Mouse (Mus musculus) lung, postnatal 0 days (tissue): ENCODE results near the gene Steap2. TPM values are rescaled to one million over a fixed set of nuclear protein-coding genes. Genes with fewer than 3 reads are reported as not detected.

Experiments used
- ATAC-seq: fragments of 200-750 bp; cut with Nextera tagmentation; 2 replicates; pipeline ENCODE4 v1.8.0; 2017; ENCODE audit warnings: moderate library complexity
- DNase-seq: peaks from one replicate; pipeline ENCODE4 v3.0.0-alpha.2; 2016; ENCODE audit warnings: low spot score
- H3K27ac ChIP-seq: fragments of 300-500 bp; sonication (generic); 2 replicates; pipeline ENCODE4 v1.5.1; 2014; ENCODE audit warnings: antibody characterized with exemption, mild to moderate bottlenecking, low read length, mixed read lengths
- H3K27me3 ChIP-seq: fragments of 300-500 bp; sonication (generic); replicated peaks from 2 replicates; pipeline ENCODE4 v1.6.1; 2014; ENCODE audit warnings: low read length, mixed read lengths; ENCODE audit not compliant: insufficient read depth
- H3K36me3 ChIP-seq: fragments of 300-500 bp; sonication (generic); 2 replicates; pipeline ENCODE4 v1.6.1; 2014; ENCODE audit warnings: low read length, mixed read lengths; ENCODE audit not compliant: insufficient read depth
- H3K4me1 ChIP-seq: fragments of 300-500 bp; sonication (generic); 2 replicates; pipeline ENCODE4 v1.6.1; 2014; ENCODE audit warnings: antibody characterized with exemption, low read depth, low read length, mixed read lengths; ENCODE audit not compliant: insufficient read depth
- H3K4me2 ChIP-seq: fragments of 300-500 bp; sonication (generic); replicated peaks from 2 replicates; pipeline ENCODE4 v1.6.1; 2014; ENCODE audit warnings: low read depth, mild to moderate bottlenecking, low read length, moderate library complexity, mixed read lengths
- H3K4me3 ChIP-seq: fragments of 300-500 bp; sonication (generic); 2 replicates; pipeline ENCODE4 v1.5.1; 2014; ENCODE audit warnings: low read depth, low read length
- H3K9ac ChIP-seq: fragments of 300-500 bp; sonication (generic); replicated peaks from 2 replicates; pipeline ENCODE4 v1.6.1; 2014; ENCODE audit warnings: low read depth, mild to moderate bottlenecking
- H3K9me3 ChIP-seq: fragments of 300-500 bp; sonication (generic); 2 replicates; pipeline ENCODE4 v1.6.1; 2016; ENCODE audit warnings: low read length, mixed read lengths
- CTCF ChIP-seq: IDR thresholded peaks from 2 replicates; pipeline ENCODE4 v1.5.1; 2016; ENCODE audit warnings: antibody characterized with exemption, mild to moderate bottlenecking
- EP300 ChIP-seq: IDR thresholded peaks from 2 replicates; pipeline ENCODE4 v1.6.1; 2016; ENCODE audit warnings: antibody characterized with exemption, mild to moderate bottlenecking, control low read depth
- WGBS: fragments of 180-500 bp; shearing (Covaris S2); extraction: QIAGEN DNeasy Blood & Tissue Kit; methylation state at CpG from one replicate; pipeline ENCODE4 v1.1.7; 2014; 5-methylcytosine and 5-hydroxymethylcytosine counted together
- polyA plus RNA-seq: library from polyadenylated mRNA; unstranded; fragments of >200 nt; fragmentation: Nextera tagmentation; extraction: Ambion mirVana; gene quantifications from 2 replicates; pipeline ENCODE4 v1.2.1, GENCODE M21; 2015

Gene Steap2
- polyA plus RNA-seq, 1 experiment from 2014 or later = 5.2 TPM

DNA sequence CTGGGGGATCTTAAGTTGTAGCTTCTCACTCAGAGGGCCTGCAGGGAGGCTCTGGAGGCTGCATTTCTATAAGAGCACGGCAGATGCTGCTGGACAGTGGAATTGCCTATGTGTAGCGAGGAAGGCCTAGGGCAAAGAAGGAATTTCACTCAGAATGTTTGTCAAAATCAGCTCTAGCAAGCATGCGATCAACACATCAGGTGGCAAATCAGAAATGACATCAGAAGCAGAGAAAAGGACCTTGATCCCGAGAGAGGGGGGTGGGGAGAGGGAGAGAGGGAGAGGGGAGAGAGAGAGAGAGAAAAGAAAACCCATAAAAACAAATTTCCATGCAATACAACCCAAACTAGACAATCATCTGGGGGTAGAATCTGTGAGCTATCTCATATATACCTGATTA, 11.1 kb downstream of the Steap2 start:
- H3K27me3 ChIP-seq = no peaks in the 10 kb centered on the region
- no peak for TF ChIP-seq CTCF
- TF ChIP-seq EP300 = no peak
- no peak for DNase-seq
- H3K36me3 ChIP-seq = no peaks in the 10 kb centered on the region
- H3K27ac ChIP-seq = no peak overlapping the region
- no peaks in the 10 kb centered on the region for H3K9me3 ChIP-seq
- H3K4me3 ChIP-seq = no peak overlapping the region
- ATAC-seq = no peak
- H3K4me1 ChIP-seq = no peaks in the 10 kb centered on the region
- H3K4me2 ChIP-seq = no peak overlapping the region
- 72% methylated on average over 4 of the region's 4 CpGs for WGBS
- no peak overlapping the region for H3K9ac ChIP-seq

DNA sequence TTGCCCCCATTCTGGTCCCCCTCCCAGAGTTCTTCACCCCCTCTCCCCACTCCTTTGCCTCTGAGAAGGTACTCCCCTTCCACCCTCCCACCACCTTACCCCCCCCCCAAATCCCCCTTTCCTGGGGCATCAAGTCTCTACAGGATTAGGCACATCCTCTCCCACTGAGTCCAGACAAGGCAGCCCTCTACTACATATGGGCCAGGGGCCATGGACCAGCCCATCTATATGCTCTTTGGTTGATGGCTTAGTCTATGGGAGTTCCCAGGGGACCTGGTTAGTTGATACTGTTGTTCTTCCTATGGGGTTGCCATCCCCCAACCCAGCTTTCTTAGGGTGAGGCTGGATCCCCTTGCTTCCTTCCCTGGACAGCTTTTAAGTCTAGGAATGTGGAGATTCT, 14.9 kb downstream of the Steap2 start:
- H3K4me3 ChIP-seq = no peak overlapping the region
- no peaks in the 10 kb centered on the region for H3K4me1 ChIP-seq
- ATAC-seq (no peak), DNase-seq (no peak)
- H3K27ac ChIP-seq = no peak overlapping the region
- H3K9ac ChIP-seq = no peak overlapping the region
- no peak overlapping the region for H3K4me2 ChIP-seq
- TF ChIP-seq EP300 (no peak), CTCF (no peak)
- H3K36me3 ChIP-seq = no peaks in the 10 kb centered on the region
- no peaks in the 10 kb centered on the region for H3K9me3 ChIP-seq
- no peaks in the 10 kb centered on the region for H3K27me3 ChIP-seq

DNA sequence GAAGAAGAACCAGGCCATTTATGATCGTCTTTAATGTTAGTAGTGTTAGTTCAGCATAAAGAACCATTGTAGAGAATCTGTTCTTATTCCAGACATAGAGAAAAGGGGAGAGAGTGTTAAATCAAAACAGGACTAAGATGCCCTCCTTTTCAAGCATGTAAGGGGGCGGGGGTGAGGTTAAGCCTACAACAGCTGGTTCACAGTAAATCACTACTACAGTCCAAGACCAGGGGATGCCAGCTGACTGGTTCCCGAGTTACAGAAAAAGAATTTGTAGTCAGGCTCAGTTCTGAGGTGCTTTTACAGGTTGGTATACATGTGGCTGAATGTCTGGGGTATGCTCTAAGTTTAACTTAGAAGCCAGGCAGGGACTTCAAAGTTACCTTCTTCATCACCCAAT, 18.3 kb downstream of the Steap2 start:
- TF ChIP-seq CTCF = no peak
- TF ChIP-seq EP300 = no peak
- ATAC-seq (no peak), DNase-seq (no peak)
- H3K4me3 ChIP-seq = no peak overlapping the region
- no peak overlapping the region for H3K9ac ChIP-seq
- H3K27ac ChIP-seq = no peak overlapping the region
- no peaks in the 10 kb centered on the region for H3K9me3 ChIP-seq
- H3K4me1 ChIP-seq = no peaks in the 10 kb centered on the region
- no peak overlapping the region for H3K4me2 ChIP-seq
- 84% methylated on average over 3 of the region's 3 CpGs for WGBS
- H3K36me3 ChIP-seq = no peaks in the 10 kb centered on the region
- no peaks in the 10 kb centered on the region for H3K27me3 ChIP-seq

DNA sequence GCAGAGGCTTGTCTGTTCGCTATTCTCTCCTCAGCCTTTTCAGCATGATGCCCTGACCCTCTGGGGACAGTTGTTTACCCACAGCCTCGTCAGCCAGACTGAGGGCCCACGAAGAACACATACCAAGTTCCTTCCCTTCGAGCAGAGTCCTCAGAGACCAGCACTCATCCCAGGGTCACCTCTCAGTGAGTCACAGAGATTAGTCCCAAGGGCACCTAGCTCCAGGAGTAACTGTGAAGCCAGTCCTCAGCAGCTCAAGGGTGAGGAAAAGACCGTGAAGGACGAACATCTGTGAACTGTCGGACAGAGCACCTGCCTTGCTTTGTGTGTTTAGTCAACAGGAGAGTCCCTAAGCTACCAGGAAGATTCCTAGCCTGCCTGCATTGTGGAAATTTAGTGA, 25.5 kb downstream of the Steap2 start:
- no peak overlapping the region for H3K4me2 ChIP-seq
- WGBS = 54% methylated on average over 7 of the region's 7 CpGs
- no peaks in the 10 kb centered on the region for H3K9me3 ChIP-seq
- no peaks in the 10 kb centered on the region for H3K36me3 ChIP-seq
- TF ChIP-seq EP300 = no peak
- no peak for TF ChIP-seq CTCF
- no peak overlapping the region for H3K27ac ChIP-seq
- no peaks in the 10 kb centered on the region for H3K4me1 ChIP-seq
- H3K9ac ChIP-seq = no peak overlapping the region
- DNase-seq (no peak), ATAC-seq (no peak)
- H3K27me3 ChIP-seq = no peaks in the 10 kb centered on the region
- no peak overlapping the region for H3K4me3 ChIP-seq

DNA sequence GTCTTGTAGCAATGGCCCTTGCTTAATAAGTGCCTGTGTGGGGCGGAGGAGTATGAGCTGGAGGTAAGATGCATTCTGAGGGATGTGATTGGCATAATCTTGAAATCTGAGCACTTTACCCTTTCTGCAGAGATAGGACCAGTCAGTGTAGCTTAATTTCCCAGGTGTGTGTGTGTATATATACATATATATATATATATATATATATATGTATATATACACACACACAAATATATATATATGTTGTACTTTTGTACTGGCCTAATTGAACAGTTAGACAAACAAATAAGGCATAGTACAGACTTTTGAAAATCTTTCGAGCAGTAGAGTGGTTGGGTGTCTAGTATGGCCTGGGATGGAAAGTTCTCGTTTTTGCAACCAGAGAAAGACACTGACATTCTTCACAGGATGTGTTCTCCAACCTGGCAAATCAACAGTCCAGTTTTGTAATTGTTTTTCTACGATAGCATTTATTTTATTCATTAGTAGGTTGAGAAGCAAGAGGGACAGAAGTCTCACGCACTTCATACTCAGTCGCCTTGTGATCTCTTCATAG, 29.9 kb downstream of the Steap2 start:
- DNase-seq (no peak), ATAC-seq (no peak)
- no peak overlapping the region for H3K9ac ChIP-seq
- no peaks in the 10 kb centered on the region for H3K9me3 ChIP-seq
- WGBS = 46% methylated on average over 6 of the region's 6 CpGs
- no peak overlapping the region for H3K27ac ChIP-seq
- H3K4me3 ChIP-seq = peak overlapping the region; percentile 56
- H3K4me2 ChIP-seq = peak overlapping the region; percentile 97
- H3K27me3 ChIP-seq = no peaks in the 10 kb centered on the region
- no peaks in the 10 kb centered on the region for H3K36me3 ChIP-seq
- TF ChIP-seq EP300 (no peak), CTCF (no peak)
- 0 out of 2 replicates have a peak, but pooled peaks cover 3% of the 10 kb centered on the region for H3K4me1 ChIP-seq

DNA sequence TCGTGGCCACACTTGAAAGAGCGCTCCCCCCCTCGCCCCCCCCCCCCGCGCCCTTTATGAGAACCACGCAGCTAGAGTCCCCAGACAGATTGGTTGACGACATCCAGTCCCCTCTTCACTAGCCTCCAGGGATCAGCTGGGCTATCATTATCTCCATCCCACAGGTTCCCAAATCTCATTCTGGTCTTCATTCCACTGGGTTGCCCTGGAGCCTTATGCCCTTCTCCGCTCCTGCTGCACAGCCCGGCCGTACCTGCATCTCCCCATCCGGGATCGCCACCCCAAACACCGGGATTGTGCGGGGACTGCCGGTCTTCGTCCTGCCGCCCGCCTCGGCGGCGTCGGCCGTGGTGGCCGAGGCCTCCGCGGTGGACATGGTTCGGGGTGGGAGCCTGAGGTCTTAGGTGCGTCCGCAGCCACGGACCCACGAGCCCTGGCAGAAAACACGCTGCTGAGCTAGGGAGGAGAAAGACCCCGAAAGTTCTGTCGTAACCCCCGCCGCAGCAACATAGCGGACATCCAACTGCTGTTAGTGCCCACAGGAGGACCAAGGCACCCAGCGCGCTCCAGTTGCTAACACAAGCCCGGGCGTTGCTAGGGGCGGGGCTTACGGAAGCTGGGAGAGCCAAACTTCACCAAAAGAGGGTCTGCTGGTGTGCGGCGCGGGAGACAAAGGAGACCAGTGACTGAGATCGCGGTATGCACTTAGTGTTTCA, 30.6 kb downstream of the Steap2 start, which contains the start of gene Cfap69:
Gene Cfap69, minus strand, starts transcription at position 585 of the 716 bp plus-strand sequence.
- no peaks in the 10 kb centered on the region for H3K9me3 ChIP-seq
- under 1% methylated on average over 45 of the region's 48 CpGs for WGBS
- no peaks in the 10 kb centered on the region for H3K27me3 ChIP-seq
- no peak within 1 kb of the TSS for H3K27ac ChIP-seq
- no peaks in the 10 kb centered on the region for H3K36me3 ChIP-seq
- peak within 1 kb of the TSS; percentile 56 for H3K4me3 ChIP-seq
- no peak within 1 kb of the TSS for H3K9ac ChIP-seq
- H3K4me2 ChIP-seq = peak within 1 kb of the TSS; percentile 97
- H3K4me1 ChIP-seq = 0 out of 2 replicates have a peak, but pooled peaks cover 3% of the 10 kb centered on the region
- DNase-seq = peak; percentile 72
- TF ChIP-seq EP300 (no peak), CTCF (no peak)
- ATAC-seq = peak; percentile 86
